Mouse (Mus musculus) left cerebral cortex, adult 11 months (tissue): ENCODE data around the gene Sox5.

Experiments used
- DNase-seq: peaks from one replicate; pipeline ENCODE4 v3.0.0; 2022; ENCODE audit warnings: low spot score

Gene Sox5

DNA sequence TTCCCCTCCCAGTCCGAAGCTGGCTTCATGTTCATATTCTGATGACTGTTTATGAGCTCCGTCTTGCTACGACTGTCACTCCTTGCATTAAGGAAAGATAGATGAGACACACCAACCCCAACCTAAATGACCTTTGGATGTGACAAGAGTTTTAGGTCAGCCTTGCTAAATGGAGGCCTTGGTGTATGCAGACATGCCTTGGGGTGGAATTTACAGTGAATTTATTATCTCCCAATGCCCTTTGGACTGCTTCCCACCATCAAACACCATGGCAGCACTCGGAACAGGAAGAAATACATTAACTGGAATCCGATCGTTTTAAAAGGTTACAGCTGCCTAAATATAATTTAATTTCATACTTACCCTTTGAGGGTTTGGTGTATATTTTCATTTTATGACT, 858.6 kb downstream of the Sox5 start:
- no peak for DNase-seq

DNA sequence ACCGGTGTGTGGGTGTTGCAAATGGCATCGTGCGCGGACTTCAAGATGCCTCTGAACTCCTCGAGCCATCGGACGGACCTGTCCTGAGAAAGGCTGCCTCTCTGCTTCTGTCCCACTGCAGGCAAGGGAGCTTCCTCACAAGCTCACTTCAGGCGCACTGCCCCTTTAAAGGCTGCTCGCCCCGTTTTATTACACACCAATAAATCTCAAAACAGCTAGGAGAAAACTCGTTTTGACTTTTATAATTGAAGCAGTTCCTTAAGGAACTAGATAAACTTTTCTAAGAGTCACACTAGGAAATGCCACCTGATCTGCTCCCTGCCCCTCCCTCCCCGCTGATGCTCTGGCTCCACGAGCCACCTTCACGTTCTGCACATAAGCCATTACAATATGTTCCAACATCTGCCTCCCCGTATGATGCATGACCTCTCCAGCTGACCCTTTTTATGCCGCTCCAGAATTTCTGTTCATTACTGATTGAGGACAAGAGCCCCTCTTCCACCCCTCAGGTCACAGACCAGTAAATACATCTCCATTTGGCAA, 863.3 kb downstream of the Sox5 start:
- DNase-seq = no peak

DNA sequence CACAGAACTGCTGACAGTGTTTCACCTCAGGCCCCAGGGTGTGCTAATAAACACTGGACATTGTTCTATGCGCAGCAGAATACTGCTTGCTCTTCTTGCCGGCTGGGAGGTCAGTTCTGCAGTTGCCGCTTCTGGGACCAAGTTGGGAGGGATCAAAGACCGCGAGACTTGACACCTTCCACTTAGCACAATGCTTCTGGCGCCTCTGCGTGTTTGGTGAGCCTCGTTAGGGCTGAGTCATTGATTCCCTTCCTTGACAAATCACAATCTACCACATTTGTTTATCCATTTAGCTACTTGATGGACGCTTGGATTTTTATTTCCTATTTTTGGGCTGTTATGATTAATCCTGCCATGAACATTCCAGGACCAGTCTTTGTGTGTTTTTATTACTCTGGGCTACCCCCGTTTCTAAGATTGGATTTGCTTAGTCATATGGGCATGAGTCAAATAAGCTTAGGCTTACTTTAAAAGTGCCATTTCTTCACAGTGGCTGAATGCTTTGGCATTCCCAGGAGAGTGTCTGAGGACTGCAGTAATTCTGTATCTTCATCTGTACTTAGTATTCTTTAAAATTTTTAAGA, 865.5 kb downstream of the Sox5 start:
- DNase-seq = no peak

DNA sequence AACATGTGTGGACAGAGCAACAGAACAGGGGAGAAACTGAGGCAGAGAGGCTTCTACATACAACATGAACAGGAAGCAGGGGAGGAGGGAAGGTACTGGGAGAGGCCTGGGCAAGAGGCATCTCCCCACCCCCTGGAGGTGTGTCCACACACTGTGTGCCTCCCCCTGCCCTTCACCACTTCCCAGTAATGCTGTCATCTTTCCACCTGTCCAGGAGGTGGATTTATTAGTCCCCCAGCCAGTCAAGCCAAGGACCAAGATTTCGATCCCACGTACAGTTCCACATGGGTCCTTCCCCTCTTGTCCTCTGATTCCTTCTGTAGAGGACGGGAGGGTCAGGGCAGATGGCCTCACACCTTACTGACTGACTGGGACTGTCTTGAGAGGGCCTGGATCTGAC, 866.1 kb downstream of the Sox5 start:
- DNase-seq = no peak

- no peak for DNase-seq
Observed at GRCm38 (mm10) chr6:143912316-143912715, 869.5 kb downstream of the Sox5 start.

GRCm38 (mm10) chr6:143904693-143905031, 877.1 kb downstream of the Sox5 start:
- DNase-seq = no peak

- no peak for DNase-seq
Observed at GRCm38 (mm10) chr6:143903981-143904692, 877.6 kb downstream of the Sox5 start.

- no peak for DNase-seq
Observed at GRCm38 (mm10) chr6:143900871-143901270, 880.9 kb downstream of the Sox5 start.

DNA sequence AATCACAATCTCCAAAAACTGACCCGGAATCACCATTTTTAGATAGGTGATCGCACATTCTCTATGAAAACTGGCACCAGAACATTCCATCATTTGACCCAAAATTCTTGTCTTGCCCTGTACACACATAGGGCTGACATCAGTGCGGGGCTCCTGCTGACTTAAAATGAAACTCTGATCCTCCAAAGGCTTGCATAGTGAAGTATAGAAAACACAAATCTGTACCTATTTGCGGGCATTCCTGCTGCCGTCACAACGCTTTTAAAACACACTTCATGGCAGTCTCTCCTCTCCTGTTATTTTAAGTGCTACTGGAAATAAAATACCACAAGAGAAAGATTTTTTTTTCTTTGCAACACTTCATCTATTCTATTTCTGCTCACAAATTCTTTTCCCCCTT, 886.7 kb downstream of the Sox5 start:
- no peak for DNase-seq

- DNase-seq = no peak
Observed at GRCm38 (mm10) chr6:143892869-143893268, 888.9 kb downstream of the Sox5 start.

DNA sequence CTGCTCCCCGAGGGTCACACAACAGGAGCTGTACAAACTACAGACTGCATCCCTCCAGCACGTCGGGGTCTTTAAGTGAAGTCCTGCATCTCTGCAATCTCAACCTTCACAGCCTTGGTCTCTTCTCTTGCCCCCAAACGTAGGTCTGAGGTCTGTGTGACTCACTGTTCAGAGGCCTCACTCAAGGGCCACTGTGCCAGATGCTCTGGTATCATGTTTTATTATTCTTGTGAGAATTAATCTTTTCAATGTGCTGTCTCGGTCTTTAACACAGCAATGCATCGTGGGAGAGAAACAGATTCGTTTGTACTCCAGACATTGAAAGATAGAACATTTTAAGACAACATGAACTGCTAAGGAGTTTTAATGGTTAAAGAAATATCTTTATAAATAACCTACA, 893.2 kb downstream of the Sox5 start:
- no peak for DNase-seq

DNA sequence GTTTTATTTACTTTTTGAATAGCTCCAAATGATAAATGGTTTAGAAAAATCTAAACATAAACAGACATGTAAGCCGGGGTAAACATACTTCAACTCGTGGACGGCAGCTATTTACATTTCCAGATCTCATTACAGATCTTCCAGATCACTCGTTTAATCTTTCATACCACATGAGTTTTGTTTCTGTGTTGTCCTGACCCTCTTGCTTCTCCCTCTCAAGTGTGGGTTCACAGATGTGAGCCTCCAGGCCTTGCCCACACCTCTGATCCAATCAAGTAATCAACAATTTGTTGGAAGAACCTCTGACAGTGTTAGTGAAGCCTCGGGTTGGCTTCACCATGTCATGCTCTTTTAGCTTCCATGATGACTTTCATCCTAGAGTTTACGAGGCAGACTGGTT, 903.3 kb downstream of the Sox5 start:
- DNase-seq = no peak

GRCm38 (mm10) chr6:143868790-143869189, 913.0 kb downstream of the Sox5 start:
- DNase-seq = no peak

- DNase-seq = no peak
Observed at GRCm38 (mm10) chr6:143868155-143868685, 913.6 kb downstream of the Sox5 start.

- no peak for DNase-seq
Observed at GRCm38 (mm10) chr6:143867029-143867428, 914.7 kb downstream of the Sox5 start.

DNA sequence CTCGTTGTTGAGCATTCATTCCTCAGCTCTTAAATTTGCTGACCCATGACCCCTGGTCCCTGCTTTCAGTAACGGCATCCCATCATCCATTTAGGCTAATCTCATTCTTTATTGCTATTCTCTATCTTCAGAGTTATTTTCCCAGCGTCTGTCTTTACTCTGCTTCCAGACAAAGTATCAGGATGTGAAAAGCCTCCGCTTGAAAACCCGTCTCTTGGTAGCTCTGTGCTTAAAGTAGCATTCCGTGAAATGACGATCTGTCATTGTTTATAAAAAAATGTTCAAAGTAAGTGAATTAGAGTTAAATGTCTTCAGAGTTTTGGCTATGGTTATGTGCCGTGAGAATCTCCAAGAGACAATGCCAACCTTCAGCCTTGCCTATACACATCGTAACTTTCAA, 915.2 kb downstream of the Sox5 start:
- DNase-seq = no peak

GRCm38 (mm10) chr6:143862611-143863110, 919.1 kb downstream of the Sox5 start:
- no peak for DNase-seq

GRCm38 (mm10) chr6:143860036-143860435, 921.7 kb downstream of the Sox5 start:
- no peak for DNase-seq

DNA sequence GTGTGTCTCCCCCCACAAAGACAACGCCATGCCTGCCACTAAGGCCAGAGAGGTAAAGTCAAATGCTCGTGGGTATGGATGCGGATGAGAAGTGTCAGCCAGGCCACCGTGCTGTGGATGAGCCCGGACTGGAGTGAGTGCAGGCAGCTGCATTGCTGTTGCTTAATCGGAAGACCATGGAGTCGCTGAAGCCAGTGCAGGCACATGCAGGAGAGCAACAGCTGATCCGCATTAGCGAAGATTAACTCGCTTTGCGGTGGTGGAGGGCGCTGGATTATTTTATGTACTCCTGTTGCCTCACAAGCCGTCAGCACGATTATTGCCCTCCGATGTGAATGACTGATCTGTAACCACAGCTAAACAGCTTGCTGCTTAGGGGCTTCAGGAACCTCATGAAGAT, 922.2 kb downstream of the Sox5 start:
- DNase-seq = no peak

DNA sequence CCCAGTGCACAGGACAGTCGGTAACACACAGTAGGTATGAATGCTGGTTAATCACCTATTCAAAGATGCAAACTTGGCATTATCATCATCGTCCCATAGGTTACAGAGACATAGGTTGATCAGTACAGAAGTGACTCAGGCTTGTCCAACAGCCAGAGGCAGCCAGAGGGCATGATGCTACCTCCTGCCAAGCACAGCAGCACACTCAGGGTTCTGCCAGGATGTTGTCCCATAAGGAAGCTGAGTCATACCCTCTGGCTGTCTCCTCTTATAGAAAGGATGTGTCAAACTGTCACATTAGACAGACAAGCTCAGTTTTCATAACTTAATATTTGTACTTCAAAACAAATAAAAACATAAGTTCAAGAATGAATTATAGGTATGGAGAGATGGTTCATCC, 923.2 kb downstream of the Sox5 start:
- DNase-seq = no peak

DNA sequence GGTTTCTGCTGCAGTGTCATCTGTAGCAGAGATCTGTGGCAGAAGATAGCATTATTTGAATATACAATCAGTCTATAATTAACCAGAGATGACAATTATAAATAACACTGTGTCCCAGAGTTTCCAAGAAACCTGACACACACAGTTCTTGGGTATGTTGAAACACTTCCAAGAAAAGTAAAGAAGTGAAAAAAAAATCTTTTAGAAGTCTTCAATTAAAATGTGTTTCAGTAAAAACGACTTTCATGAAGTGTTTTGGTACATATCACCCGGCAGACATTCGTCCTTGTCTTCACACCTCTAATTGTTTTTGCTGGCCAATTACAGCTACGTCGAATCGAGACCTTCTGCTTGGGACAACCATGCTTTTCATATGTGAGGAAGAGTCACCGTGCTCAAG, 924.4 kb downstream of the Sox5 start:
- DNase-seq = no peak

GRCm38 (mm10) chr6:143855421-143855820, 926.4 kb downstream of the Sox5 start:
- DNase-seq = no peak

DNA sequence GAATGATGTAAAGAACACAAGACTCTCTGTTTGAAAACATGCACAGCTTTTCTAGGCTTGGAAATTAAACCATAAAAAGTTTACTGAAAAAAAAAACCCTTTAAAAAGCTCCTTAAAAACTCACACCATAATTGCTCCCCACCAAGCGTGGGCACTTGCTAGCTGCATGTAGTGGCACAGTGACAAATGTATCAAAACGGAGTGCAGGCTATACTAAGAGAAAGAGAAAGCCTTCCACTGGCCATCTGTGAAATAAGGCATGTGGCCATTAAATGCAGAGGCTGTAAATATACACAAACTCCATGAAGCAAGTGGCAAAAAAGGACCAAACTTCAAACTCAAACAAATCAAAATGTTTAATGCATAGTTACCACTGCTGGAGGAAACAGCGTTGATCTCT, 927.7 kb downstream of the Sox5 start:
- DNase-seq = peak; percentile 30

DNA sequence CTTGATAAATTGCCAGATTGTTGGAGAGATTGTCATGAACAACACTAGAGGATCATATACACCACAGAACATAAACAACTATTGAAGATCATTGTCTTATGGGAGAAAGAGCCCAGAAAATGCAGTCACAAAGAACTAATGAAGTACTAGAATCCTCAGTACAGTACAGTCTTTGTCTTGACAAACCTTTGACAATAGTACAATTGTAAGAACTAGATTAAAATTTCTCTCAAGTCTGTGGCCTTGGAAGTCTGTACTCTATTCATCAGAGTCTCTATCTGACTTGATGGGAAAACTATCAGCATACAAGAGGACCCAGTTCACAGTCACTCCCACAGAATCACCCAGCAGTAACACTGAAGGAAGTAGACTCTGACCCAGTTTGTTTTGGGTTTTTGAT, 936.0 kb downstream of the Sox5 start:
- DNase-seq = no peak
